Mouse (Mus musculus) adrenal gland, adult (tissue): ENCODE measurements around the gene Snrpg.
"Not testable (repeated sequence)": the region's sequence is repeated elsewhere in the genome, so short reads cannot be mapped to it uniquely, and the experiment has no call there.

ENCODE experiments used
- DNase-seq, 2 experiments: peaks; one replicate each; pipeline ENCODE4 v3.0.0; 2022 to 2023; ENCODE audit warnings: low spot score in 1 of 2; ENCODE audit not compliant: inconsistent age in 2 of 2

Gene Snrpg

DNA sequence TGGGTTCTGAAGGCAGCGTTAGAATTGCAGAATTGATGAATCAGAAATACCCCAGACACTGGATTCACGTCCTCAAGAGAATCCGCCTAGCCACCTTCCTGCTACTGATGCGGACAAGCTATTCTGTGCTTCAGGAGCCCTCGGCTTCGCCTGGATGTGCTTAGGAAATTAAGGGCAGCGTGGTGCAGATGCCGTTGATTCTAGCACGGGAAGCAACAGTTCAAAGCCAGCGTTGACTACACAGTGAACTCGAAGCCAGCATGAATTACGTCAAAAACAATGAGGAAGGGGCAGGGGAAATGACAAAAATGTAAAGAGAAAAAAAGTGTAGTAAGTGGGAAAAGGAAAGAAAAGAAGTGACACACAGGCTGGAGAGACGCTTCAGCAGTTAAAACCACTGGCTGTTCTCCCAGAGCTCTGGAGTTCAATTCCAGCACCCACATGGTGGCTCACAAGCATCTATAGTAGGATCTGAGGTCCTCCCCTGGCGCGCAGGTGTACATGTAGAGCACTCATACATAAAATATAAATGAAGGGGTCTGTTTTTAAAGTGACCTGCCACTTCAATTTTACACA is at the start of gene Snrpg:
Snrpg (plus strand) TSS at position 541 of the 576 bp plus-strand sequence.
- no peak for DNase-seq

DNA sequence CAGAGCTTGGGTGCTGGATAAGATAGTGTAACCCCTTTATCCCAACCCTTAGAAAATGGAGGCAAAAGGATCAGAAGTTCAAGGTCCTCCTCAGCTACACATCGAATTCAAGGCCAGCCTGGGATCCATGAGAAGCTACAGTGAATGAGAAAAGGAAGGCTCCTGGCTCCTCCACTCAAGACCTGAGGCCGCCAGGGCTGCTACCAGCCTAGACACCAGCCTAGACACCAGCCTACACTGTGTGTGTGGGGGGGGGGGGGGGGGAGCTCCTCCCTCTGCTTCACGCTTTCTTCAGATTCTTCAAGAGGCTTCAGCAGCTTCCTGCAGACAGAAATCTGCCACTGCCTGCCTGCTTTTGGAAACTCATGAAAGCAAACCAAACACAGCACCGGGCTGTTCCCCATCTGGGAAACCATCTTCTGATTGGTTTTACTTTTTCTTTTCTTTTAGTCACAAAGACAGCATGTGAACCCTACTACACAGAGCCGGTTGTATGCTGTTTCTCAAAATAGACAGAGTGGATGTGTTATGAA is 49.0 kb upstream of the Snrpg start:
- no peak for DNase-seq

DNA sequence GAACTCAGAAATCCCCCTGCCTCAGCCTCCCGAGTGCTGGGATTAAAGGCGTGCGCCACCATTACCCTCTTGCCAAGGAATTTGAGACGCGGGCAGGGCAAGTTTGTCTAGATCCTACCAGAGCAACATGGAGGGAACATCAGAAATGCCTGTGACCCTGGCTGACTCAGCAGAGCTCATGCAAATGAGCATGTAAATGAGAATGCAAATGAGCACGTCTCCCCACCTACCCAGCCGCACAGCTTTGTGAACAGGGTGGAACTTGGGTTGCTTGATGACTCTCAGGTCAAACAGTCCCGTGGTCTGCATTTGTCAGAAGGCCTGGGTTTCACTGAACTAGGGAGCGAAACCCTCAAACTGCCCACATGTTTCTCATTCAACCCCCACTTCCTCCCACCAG is 48.1 kb upstream of the Snrpg start:
- no peak for DNase-seq

DNA sequence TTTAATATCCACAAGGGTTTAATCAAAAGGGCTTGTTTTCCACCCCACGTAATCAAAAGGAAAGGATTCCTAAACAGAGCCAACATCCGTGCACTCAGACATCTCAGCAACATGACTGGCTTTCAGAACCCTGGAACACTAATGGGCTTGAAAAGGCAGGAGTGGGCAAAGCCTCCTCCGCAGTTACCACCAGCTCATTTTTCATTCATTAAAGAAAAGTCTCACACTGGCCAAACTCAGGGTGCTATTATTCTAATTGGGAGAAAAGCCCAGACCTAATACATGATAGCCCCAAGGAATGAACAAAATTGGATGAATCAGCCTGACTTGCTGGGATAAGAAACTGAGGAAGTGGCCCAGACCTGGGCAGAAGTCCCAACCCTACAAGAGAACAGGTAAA is 46.7 kb upstream of the Snrpg start:
- no peak for DNase-seq

DNA sequence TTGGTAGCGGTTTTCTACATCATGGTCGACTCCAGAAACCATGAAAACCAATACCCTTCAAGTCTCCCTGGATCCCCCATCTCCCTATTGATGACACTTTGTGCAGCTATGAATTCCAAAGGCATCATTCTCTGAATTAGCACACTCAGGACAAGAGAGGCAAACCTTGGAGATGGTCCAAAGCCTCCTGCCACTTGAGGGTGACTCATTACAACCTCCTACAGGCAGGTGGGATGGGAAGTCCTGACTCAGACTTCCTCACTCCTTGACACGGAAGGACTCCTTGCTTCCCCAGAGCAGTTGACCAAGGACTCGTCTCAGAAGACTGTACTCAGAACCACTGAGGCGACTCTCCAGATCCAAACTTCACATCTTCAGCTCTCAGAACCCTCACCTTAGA is 45.5 kb upstream of the Snrpg start:
- DNase-seq: peak in 1 of 2 experiments; percentile 44

DNA sequence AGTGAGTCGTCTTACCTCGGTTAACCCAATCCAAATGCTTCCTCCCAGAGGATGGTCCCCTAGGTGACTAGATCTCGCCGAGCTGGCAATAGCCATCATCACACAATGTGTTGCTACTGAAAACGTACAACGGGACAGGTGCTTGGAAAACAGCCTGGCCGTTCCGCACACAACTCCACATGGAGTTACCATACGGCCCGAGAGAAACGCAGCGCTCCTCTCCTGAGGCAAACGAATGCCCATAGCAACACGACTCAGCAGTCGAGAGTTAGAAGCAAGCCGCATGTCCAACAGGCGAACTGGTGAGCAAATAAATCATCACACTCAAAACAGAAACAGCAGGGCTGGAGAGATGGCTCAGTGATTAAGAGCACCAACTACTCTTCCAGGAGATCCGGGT is 44.2 kb upstream of the Snrpg start:
- DNase-seq: no peak

DNA sequence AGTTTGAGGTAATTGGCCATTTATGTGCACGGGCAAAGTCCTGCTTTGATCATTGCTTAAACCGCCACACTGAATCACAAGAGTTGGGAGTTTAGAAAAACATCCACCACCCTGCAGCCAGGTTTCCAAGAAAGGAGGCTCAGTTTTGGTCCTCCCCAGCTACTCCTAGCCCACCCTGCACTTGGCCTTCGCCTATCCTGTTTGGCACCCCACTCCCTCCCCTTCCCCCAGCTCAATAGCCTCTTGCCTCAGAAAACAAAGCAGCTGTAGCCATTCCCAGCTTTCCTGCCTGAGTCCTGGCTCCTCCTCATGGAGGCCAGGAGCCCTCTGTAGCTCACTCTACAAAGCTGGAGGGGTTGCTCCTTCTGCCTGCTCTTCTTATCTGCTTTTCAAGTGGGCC is 42.7 kb upstream of the Snrpg start:
- no peak for DNase-seq

DNA sequence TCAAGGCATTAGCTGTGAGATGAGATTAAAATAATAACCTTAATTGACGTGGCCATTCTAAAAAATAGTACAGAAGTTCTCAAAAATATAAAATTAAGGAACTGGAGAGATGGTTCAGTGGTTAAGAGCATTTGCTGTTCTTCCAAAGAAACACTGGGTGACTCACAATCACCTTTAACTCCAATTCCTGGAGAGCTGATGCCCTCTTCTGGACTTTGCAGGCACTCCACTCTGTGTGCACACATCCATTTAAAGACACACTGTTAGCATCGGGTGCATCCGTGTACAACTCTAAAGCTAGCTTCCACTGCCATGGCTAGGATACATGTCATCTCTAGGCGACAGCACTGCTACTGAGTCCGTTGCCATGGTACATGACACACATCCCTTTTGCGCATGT is 41.2 kb upstream of the Snrpg start:
- DNase-seq: no peak

DNA sequence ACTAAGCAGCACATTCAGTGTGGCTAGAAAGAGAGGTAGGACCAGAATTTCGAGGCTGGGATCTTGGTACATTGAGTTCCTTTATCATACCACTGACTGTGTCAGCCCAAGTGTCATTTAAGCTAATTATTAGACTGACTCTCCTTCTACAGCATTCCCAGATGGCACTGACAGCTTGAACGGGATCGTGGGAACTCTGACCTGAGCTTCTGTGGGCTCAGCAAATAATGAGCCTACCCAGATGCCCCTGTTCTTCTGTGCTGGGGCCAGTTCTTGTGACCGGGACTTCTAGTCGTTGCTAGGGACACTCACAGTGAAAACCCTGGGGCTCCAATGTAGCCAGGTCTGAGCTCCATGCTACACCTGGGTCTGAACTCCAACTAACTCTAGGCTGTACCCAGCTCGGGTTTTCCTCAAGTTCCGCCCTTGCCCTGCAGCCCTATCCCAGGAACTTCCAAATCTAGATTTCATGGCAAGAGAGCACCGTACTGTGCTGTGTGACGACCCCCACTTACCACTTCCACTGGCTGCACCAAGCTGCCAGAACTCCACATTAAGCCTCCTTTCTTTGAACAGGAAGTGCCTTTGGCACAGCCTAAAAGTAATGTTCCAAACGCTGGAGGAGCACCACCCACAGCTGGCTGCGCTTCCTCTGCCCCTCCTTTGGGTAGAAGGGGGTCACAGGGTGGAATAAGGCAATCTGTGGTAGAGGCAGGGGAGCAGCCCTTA is 35.8 kb upstream of the Snrpg start:
- no peak for DNase-seq

DNA sequence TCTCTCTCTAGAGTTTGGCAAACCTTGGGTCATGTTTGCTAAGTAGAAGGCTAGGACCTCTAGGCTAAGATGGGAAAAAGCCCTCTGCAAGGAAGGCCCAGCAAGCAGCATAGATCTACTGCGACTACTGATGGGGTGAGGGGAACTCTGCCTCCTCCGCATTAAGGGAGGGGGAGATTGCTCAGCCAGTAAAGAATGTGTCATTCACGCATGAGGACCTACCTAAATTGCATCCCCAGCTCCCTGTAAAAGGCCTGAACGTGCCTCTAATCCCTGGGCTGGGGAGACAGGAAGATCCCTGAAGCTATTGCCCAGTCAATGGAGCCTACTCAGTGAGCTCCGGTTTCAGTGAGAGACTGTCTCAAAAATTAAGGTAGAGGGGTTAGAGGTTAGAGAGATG is 35.2 kb upstream of the Snrpg start:
- DNase-seq: no peak

DNA sequence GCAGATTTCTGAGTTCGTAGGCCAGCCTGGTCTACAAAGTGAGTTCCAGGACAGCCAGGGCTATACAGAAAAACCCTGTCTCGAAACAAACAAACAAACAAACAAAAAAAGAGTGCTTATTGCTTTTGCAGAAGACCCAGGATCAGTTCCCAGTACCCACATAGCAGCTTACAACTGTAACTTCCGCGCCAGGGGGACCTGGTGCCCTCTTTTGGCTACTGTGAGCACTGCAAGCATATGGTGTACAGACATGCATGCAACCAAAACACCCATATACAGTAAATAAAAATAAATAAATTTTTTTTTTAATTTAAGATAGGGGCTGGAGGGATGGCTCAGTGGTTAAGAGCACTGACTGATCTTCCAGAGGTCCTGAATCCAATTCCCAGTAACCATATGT is 34.8 kb upstream of the Snrpg start:
- DNase-seq: not testable (repeated sequence)

DNA sequence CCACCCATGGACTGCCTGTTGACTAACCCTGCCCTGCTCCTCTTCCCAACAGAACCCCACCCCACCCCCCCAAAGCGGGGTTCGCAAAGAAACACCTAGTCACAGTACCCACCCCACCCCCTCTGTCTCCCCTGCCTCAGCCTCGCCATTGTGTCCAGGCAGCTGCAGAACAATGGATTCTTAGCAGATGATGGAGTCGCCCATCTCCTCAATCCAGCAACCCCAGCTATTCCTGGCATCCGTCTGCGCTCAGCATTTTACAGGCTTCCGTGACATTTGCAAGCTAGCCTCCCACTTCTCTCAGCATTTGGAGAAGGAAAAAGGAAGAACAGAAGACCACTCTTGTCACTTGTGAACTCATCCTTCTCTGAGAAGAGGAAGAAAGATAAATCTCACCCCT is 27.4 kb upstream of the Snrpg start:
- DNase-seq: no peak

DNA sequence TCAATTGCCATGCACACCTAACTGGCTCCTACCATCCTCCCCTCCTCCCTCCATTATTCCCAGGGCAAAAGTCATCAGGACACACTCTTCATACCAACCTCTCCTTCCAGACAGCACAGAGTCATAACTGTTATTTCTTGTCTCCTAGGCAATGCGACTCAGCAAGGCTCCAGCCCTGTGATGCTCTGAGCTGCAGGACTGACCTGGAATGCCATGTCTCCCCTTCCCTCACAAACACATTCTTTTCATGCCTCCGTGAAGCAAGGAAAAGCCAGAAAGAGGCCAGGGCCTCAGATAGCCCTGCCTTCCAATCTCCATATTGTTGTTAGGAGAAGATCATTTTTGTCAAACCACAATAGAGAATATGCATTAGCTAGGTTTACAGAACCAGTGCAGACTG is 25.0 kb upstream of the Snrpg start:
- DNase-seq: no peak

DNA sequence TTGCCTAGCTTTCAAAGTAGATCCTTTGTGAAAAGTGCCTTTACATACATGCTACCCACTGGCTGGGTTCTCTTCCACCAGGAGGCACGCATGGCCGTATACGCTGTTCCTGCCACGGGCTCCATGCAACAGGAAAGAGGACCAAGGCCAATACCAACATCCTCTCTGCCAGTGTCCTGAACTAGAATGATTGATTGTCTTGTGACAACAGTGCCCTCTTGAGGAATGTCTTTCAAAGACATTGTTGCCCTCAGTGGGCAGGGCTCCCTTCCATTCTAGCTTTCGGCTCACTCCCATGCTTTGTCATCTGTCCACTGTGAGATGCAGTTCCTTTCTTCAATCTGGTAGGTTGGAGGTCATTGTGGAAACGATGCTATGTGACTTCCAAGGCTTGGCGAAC is 21.8 kb upstream of the Snrpg start:
- DNase-seq: peak; percentile 37 to 79

DNA sequence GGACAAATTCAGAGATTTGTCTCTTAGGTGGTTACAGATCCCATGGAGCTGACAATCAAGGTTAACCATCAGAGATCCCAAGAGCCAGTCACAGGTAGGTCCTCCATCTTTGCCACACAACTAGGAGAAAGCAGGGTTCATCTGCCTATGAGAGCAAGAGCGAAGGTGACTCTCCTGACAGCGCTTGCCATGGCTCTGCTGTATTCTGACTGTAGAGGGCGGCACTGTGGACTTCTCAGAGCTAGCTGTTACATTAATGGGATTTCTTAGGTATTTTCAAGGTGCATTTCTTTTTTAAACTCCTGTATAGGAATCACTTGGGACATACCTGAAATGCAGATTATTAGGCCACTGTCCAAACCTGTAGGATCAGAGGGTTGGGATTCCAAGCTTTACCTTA is 16.2 kb upstream of the Snrpg start:
- DNase-seq: peak in 1 of 2 experiments; percentile 12

DNA sequence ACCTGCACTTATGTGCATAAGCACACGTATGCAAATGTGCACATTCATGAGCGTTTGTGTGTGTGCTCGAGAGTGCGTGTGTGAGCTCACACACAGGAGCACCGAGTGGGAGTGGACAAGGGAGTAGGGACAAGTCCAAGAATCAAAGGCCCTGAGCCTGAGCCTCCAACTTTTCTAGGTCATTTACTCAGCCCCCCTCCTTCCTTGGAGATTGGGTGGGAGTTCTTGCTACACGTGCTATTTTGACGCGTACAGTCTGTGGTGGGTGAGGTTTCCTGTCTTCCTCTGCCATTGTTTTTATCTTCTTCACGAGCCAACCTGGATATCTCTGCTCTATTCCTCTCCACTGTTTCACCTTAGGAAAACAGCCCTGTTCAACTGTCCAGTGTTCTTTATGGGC is 14.1 kb upstream of the Snrpg start:
- DNase-seq: no peak

DNA sequence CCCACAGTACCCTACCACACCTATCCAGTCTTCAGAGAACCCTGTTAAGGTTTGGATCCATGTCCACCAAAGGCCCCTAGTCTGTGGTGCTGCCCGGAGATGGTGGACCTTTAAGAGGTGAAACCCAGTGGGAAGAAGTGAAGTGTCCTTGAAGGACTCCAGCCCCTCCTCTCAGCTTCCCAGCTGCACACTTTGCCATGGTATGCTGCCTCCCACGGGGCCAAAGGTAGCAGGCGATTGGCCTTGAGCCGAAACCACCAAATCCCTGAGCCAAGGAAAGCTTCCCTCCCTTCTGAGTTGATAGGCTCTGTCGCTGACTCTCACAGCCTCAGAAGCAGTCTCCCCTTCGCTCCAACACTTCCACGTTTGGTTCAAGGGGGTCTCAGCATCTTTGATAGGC is 10.4 kb upstream of the Snrpg start:
- peak in 1 of 2 experiments; percentile 48 for DNase-seq

DNA sequence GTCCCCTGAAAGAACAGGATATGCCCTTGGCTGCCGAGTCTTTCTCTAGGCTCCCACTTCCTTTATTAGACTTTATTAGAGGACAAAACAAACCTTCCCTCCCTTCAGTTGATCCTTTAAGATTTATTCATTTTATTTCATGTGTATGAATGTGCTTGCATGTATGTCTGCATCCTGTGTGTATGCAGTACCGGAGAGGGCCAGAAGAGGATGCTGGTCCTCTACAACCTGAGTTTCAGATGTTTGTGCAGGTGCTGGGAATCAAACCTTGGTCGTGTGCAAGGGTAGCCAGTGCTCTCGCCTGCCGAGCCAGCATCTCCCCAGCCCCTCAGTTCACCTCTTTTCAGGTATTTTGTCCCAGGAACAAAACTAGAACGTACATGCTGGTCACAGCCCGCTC is 9.7 kb upstream of the Snrpg start:
- no peak for DNase-seq

DNA sequence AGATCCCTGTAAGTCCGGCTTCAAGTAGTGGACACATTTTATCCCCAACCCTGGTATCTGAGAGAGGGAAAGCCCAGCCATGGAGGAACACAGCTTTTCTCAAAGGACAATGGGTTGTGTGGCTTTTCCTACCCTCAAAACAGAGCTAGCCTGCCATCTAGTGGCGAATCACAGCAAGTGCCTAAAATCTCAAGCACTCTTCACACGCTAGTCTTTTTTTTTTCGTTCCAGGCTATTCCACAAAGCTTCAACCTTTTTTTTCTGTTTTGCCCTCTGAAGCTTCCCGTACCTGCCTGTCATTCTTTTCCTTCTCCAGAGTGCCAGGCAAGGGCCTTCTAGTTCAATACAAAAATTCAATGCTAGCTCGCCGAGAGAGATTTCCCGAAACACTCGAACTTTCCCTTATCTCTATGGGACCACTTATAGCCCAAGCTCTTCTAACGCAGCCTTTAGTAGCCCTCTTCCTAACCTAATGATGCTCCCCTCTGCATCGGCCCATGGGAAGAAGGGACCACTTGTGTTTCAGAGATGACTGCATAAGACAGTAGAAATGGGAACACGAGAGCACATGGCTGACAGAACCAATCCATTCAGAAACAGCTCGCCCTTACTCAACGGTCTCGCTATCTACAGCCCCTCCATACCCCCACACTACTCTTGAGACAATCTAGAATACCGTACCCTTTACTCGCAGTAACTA is 6.5 kb upstream of the Snrpg start:
- peak; percentile 77 to 92 for DNase-seq

DNA sequence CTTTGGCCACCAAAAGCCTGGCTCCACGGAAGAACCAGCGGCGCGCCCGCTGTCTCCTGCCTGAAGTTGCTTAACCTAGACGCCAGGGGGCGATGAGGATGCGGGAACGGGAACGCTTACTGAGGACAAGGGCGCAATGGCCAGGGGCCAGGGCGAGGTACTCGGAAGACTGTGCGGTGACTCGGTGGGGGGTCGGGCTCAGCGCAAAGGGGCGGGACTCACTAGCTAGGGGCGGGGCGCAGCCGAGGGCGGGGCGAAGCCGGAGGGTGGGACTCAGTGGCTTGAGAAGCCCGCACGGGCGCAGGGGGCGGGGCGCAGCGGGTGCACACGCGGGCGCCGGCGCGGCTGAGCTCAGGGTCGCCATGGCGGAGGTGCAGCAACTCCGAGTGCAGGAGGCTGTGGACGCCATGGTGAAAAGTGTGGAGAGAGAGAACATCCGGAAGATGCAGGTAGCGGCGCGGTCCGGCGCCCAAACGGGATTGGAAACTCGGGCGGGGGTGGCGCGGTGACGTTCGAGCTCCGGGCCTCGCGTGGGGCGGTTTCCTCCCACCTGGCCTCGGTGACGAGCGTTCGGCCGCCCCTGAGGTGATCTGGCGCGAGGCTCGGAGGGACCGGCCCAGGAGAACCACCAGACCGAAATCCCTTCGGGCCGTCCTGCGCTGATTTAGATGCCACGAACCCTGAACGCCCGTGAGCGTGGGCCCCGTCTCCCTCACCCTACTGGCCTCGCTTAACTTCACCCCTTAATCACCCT is 5.6 kb upstream of the Snrpg start, which contains the start of gene Fam136a:
Fam136a (plus strand) TSS at position 276 of the 754 bp plus-strand sequence.
- peak; percentile 97 to 98 for DNase-seq

DNA sequence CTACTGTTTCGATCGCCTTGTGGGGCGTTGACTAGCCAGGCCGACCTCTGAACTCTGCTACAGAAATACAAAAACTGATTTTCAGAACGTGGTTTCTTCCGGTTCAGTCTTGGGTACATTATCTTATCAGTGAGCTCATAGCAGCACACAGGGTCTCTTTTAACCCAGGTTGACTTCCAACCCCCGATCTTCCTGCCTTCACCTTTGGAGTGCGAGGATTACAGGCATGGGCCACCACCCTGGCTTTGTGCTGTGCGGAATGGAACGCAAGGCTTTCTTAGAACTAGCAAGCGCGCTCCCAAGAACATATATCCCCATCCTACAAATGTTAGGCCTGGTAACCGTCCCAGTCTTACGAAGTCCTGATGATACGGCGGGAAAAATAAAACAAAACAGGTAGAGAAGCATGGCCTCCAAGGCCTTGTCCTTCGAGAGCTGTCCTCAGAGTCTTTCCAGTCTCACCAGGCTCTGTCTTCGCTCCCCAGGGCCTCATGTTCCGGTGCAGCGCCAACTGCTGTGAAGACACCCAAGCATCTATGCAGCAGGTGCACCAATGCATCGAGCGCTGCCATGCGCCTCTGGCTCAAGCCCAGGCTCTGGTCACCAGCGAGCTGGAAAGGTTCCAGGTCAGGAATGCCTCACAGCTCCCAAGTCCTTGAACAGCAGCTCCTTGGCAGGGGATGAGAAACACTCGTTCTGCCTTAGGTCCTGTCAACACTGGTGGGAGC is 4.8 kb upstream of the Snrpg start:
- peak; percentile 87 to 95 for DNase-seq
